Mouse (Mus musculus): Measurements from ENCODE around the gene Arhgap17. TPM values are rescaled to one million over a fixed set of nuclear protein-coding genes. Genes with fewer than 3 reads are reported as not detected.

Gene Arhgap17
- total RNA-seq, 1 experiment from 2014 or later, result 105 TPM

GRCm38 (mm10) chr7:123371501-123371900 lies 1.8 kb upstream of the Arhgap17 start:
- ATAC-seq (ENCODE audit: extremely low read depth, insufficient number of reproducible peaks, low FRiP score, poor library complexity, severe bottlenecking), result peak; percentile 21; the same call in 1 of the 2 replicates

DNA sequence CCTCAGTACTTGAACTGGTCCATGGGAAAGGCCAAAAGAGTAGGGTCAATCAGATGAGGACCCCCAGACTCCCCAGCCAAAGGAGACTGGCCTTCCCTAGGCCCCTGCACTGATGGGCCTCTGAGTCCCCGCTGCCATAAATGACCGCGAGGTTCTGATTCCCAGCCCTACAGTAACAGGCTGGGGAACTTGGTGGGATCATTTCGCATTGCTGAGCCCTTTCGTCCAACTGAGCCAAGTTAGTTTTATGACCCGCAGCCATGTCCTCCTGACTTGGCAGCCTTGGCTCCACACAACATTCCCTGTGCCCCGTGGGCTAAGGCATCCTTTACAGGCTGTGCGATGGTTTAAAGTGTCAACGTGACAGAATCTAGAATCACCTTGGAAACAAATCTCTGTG lies 985 bp upstream of the Arhgap17 start:
- no peak for ATAC-seq (ENCODE audit: extremely low read depth, insufficient number of reproducible peaks, low FRiP score, poor library complexity, severe bottlenecking)

DNA sequence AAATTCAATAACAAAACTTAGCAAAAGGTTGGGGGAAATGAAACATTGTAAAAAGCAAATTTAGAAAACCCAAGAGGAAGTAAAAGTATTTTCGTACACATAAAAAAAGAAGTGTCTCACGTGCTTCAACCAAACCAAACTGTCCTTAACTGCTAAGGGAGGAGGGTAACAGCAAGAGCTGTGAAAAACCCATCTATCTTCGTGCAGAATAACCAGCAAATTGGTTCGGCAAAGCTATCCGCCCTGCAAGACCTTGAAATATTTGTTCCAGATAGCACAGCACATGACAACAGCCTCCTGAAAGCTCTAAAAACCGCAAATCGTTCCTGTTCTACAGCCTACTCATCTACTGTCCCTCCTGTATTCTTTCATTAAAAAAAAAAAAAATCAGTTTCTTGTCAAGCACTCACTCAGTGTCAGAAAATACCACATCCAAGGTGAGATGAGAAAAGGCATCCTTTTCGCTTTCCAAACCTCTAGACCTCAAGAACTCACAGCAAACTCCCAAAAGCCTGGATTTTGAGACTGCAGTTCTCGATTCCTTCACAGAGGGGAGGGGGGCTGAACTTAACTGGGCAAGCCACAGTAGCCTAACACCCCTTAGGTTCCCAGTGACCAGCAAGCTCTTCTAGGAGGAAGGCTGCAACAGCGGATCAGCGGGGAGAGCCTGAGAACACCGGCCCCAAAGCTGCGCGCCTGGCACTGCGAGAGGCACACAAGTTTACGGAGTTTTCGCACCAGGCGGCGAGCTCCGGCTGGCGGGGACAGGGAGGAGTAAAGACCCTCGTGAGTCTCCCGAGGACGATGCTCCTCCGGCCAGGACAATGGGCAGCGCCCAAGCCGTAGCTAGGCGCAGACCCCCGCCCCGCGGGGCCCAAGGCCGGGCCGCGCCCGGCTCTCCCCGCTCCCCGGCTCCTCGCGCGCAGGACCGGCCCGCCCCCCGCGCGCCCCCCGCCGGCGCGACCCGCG lies 653 bp downstream of the Arhgap17 start:
- no peak for ATAC-seq (ENCODE audit: extremely low read depth, insufficient number of reproducible peaks, low FRiP score, poor library complexity, severe bottlenecking)

DNA sequence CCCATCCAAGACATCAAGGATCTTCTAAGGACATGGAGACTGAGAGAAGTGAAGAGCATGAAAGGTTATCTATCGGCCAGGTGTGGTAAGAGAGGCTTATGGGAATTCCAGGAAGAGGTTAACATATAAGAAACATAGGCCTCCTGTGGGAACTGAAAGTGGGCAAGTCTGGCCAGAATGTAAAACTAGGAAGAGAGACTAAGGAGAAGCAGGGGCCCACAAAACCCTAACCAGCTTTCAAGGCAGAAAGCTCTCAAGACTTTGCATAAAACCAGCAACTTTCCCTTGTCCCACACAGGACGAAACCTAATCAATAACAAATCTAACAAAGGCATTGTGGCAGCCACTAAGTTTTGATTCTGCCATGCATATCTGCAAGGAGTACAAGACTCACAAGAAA lies 1.5 kb downstream of the Arhgap17 start:
- ATAC-seq (ENCODE audit: extremely low read depth, insufficient number of reproducible peaks, low FRiP score, poor library complexity, severe bottlenecking), result no peak

DNA sequence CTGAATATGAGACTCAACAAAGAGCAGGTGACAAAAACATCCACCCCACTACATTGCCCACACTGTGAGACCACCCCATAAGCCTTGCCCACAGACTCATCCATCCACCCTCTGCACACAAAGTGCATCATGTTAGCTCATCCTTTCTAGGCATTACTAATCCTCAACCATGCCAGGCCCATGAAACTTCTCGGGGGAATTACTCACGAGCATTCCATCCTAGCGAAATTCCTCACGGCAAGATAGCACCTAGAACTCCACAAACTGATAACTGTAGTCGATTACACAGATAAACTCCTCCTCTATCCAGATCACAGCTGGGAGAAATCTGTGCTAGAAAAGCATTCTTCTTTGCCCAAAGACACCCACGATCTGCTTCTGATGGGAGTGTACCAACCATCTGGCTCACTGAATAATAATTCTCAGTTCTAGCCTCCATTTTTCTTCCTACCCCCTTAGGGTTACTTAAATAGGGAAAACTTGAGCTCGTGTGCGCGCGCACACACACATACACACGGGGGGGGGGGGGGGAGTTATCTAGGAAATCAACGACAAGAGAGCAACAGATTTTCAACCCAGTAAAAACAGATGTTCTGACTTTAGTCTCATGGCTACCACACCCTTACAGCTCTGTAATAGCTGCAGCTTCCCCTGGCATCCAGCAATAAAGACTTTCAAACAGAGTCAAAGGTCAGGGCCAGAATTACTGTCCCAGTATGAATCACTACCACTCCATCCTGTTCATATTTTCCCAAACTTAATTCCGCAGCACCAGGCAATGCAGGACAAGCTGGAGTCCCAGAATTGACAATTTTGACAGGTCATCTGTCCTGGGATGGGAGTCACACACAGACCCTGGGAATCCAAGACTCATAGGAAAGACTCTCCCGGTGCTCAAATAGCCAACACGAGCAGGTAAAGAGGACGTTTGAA lies 2.2 kb downstream of the Arhgap17 start:
- ATAC-seq (ENCODE audit: extremely low read depth, insufficient number of reproducible peaks, low FRiP score, poor library complexity, severe bottlenecking), result no peak

DNA sequence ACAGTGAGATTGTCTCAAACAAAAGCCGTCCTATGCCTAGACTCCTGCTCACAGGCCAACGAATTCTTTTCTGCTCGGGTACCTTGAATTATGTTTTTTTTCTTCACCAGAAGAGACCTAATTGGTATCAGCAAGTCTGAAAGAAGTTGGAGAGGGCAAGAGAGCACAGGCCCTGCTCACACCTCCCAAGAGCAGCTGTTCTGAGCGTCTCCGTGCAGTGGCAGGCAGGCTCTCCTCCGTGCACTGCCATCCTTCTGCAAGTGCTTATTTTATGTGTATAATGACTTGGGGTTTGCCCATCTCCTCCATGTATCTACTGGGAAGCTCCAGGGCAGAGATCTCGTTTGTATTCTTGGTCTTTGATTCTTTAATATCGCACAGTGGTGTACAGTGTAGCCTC lies 2.9 kb downstream of the Arhgap17 start:
- no peak for ATAC-seq (ENCODE audit: extremely low read depth, insufficient number of reproducible peaks, low FRiP score, poor library complexity, severe bottlenecking)

DNA sequence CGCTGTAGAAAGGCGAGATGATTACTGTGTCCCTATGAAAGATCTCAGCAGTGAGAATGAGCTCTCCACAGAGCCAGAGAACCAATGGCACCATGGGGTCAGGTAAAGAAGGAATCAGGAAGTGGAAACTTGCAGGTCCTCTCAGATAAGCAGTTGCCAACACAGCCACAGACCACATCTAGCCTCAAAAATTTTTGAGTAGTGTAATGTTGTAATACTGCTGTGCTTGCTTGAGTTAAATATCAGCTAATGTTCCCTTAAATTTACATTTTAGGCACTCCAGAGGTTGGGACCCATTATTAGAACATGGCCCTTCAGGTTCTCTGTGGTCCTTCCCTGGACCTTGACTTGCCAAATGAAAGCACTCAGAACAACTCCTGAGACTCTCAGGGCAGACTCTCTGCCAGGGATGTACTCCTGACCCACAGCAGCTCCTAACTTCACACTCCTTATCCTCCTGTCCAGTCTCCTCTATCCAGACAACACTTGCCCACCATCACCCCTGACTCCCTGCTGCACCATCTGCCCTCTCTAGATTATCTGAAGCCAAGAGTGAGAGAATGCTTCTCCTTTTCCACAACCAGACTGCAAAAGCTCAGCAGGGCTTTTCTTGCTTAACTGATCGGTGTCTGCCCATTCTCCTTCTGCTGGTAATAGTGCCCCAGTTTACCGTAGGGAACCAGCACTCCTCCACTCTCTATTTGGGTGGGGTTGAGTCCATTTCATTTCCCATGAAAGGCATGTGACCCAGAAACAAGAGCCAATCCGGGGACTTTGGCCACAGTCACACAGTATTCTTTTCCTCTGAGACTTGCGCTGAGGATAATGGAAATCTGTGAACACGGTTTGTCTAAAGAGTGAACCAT lies 3.6 kb downstream of the Arhgap17 start:
- no peak for ATAC-seq (ENCODE audit: extremely low read depth, insufficient number of reproducible peaks, low FRiP score, poor library complexity, severe bottlenecking)

DNA sequence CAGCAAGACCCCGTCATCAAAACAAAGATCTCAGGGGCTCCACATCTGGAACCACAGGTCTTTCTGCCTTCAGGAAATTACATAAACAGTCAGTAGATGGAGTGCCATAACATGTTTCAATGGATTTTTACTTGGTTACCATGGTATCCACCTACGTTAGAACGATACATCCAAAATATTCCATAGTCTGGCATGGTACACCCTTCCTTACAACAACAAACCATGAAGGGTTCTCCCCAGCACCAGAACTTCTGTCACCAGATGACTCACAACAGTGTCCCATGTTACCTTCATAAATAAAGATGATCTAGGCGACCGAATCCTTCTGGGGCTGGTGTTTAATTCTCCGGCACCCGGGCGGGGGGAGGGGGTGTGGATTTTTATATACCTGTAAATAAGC lies 5.7 kb downstream of the Arhgap17 start:
- no peak for ATAC-seq (ENCODE audit: extremely low read depth, insufficient number of reproducible peaks, low FRiP score, poor library complexity, severe bottlenecking)

GRCm38 (mm10) chr7:123362806-123363205 lies 6.9 kb downstream of the Arhgap17 start:
- no peak for ATAC-seq (ENCODE audit: extremely low read depth, insufficient number of reproducible peaks, low FRiP score, poor library complexity, severe bottlenecking)

- ATAC-seq (ENCODE audit: extremely low read depth, insufficient number of reproducible peaks, low FRiP score, poor library complexity, severe bottlenecking), result no peak
Observed at GRCm38 (mm10) chr7:123361229-123361980, 8.3 kb downstream of the Arhgap17 start.

DNA sequence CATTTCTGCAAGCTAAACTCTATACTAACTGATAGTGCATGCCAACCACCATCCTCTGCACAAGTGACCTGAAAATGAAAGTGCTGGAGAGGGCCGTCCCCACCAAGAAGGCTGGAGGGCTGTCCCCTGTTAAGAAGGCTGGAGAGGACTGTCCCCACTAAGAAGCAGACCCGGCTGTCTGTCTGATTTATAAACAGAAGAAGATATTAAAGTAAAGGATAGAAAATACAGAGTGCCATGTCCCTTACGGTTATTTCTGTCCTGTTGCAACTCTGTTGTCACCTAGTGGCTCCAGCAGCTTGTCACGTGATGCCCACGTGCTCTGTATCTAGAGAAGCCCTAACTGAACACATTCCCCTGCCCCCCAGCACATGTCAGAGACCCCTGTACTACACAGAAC lies 9.5 kb downstream of the Arhgap17 start:
- ATAC-seq (ENCODE audit: extremely low read depth, insufficient number of reproducible peaks, low FRiP score, poor library complexity, severe bottlenecking), result no peak

DNA sequence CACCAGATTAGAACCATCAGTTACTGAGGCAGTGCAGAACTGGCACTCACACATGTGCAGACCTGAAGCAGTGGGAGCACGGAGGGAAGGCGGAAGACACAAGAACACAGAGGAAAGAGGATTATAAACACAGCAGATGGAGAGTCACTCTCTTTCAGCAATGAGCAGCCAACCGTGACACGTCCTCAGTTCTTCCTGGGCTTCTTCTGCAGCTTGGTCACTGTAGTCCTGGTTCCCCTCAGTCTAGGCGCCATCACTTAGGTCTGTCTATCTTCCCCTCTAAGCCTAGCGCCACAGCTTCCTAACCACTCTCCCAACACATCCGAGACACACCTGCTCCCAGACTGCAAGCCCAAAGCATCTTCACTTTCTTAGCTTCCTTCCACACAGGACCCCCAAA lies 10.6 kb downstream of the Arhgap17 start:
- no peak for ATAC-seq (ENCODE audit: extremely low read depth, insufficient number of reproducible peaks, low FRiP score, poor library complexity, severe bottlenecking)

GRCm38 (mm10) chr7:123356158-123356557 lies 13.6 kb downstream of the Arhgap17 start:
- peak; percentile 70 for ATAC-seq (ENCODE audit: extremely low read depth, insufficient number of reproducible peaks, low FRiP score, poor library complexity, severe bottlenecking)

DNA sequence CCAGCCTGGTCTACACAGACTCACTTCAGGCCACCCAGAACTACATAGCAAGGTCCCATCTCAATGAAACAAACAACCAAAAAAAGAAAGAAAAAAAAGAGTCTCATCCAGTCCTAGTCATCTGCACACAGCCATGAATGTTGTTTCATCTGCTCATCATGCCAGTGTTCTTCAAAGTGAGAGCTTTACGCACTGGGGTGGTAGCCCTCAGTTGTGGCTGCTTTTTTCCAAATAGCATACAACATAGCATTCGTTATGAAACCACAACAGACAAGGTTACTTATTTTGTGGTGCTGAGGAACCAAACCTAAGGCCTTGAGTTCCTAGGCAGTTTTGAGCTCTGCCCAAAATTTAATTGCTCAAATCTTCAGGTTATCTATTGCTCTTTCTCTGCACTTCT lies 14.9 kb downstream of the Arhgap17 start:
- ATAC-seq (ENCODE audit: extremely low read depth, insufficient number of reproducible peaks, low FRiP score, poor library complexity, severe bottlenecking), result no peak

GRCm38 (mm10) chr7:123354392-123354791 lies 15.3 kb downstream of the Arhgap17 start:
- ATAC-seq (ENCODE audit: extremely low read depth, insufficient number of reproducible peaks, low FRiP score, poor library complexity, severe bottlenecking), result no peak

GRCm38 (mm10) chr7:123353879-123354278 lies 15.8 kb downstream of the Arhgap17 start:
- ATAC-seq (ENCODE audit: extremely low read depth, insufficient number of reproducible peaks, low FRiP score, poor library complexity, severe bottlenecking), result no peak

- ATAC-seq (ENCODE audit: extremely low read depth, insufficient number of reproducible peaks, low FRiP score, poor library complexity, severe bottlenecking), result no peak
Observed at GRCm38 (mm10) chr7:123353081-123353480, 16.6 kb downstream of the Arhgap17 start.

GRCm38 (mm10) chr7:123350243-123350642 lies 19.5 kb downstream of the Arhgap17 start:
- ATAC-seq (ENCODE audit: extremely low read depth, insufficient number of reproducible peaks, low FRiP score, poor library complexity, severe bottlenecking), result no peak

Measured in neutrophil, adult 5-6 weeks (primary cell).